Mouse (Mus musculus): Measurements from ENCODE around the gene Lrrc8d. TPM values are rescaled to one million over a fixed set of nuclear protein-coding genes. Genes with fewer than 3 reads are reported as not detected.

The Lrrc8d gene
- polyA plus RNA-seq, 1 experiment from 2014 or later: 35.7 TPM

GRCm38 (mm10) chr5:105776368-105776767 lies 76.6 kb downstream of the Lrrc8d start:
- Histone ChIP-seq H3K9ac (replicated peaks; ENCODE audit: low read depth, low read length) (no peak overlapping the region), H3K4me2 (ENCODE audit: low read depth, low read length) (no peak overlapping the region), H3K9me3 (ENCODE audit: control insufficient read depth, low read length) (no peaks in the 10 kb centered on the region), H3K27me3 (ENCODE audit: control insufficient read depth, insufficient read depth, low read length) (no peaks in the 10 kb centered on the region), H3K4me3 (ENCODE audit: low read depth, low read length) (no peak overlapping the region), H3K27ac (ENCODE audit: low read depth, low read length) (no peak overlapping the region; the same call in 1 of the 2 replicates), H3K36me3 (ENCODE audit: control insufficient read depth, insufficient read depth, low read length) (no peaks in the 10 kb centered on the region), H3K4me1 (ENCODE audit: control insufficient read depth, insufficient read depth, low read length) (0 out of 2 replicates have a peak, but pooled peaks cover 3% of the 10 kb centered on the region)
- 55% methylated on average over 5 of the region's 5 CpGs for WGBS
- no peak for ATAC-seq (ENCODE audit: low read depth)

GRCm38 (mm10) chr5:105776978-105777593 lies 77.3 kb downstream of the Lrrc8d start:
- Histone ChIP-seq H3K27me3 (ENCODE audit: control insufficient read depth, insufficient read depth, low read length) (no peaks in the 10 kb centered on the region), H3K4me2 (ENCODE audit: low read depth, low read length) (no peak overlapping the region), H3K9me3 (ENCODE audit: control insufficient read depth, low read length) (no peaks in the 10 kb centered on the region), H3K4me3 (ENCODE audit: low read depth, low read length) (no peak overlapping the region), H3K36me3 (ENCODE audit: control insufficient read depth, insufficient read depth, low read length) (no peaks in the 10 kb centered on the region), H3K27ac (ENCODE audit: low read depth, low read length) (no peak overlapping the region), H3K4me1 (ENCODE audit: control insufficient read depth, insufficient read depth, low read length) (0 out of 2 replicates have a peak, but pooled peaks cover 3% of the 10 kb centered on the region), H3K9ac (replicated peaks; ENCODE audit: low read depth, low read length) (no peak overlapping the region)
- 26% methylated on average over 12 of the region's 12 CpGs for WGBS
- ATAC-seq (ENCODE audit: low read depth): no peak

- Histone ChIP-seq H3K4me1 (ENCODE audit: control insufficient read depth, insufficient read depth, low read length) (0 out of 2 replicates have a peak, but pooled peaks cover 3% of the 10 kb centered on the region), H3K4me2 (ENCODE audit: low read depth, low read length) (no peak overlapping the region), H3K9me3 (ENCODE audit: control insufficient read depth, low read length) (no peaks in the 10 kb centered on the region), H3K4me3 (ENCODE audit: low read depth, low read length) (no peak overlapping the region), H3K27me3 (ENCODE audit: control insufficient read depth, insufficient read depth, low read length) (no peaks in the 10 kb centered on the region), H3K36me3 (ENCODE audit: control insufficient read depth, insufficient read depth, low read length) (no peaks in the 10 kb centered on the region), H3K9ac (replicated peaks; ENCODE audit: low read depth, low read length) (no peak overlapping the region), H3K27ac (ENCODE audit: low read depth, low read length) (no peak overlapping the region)
- ATAC-seq (ENCODE audit: low read depth): no peak
- 35% methylated on average over 8 of the region's 8 CpGs for WGBS
Measured at GRCm38 (mm10) chr5:105777645-105778044, 77.9 kb downstream of the Lrrc8d start.

GRCm38 (mm10) chr5:105778189-105778588 lies 78.4 kb downstream of the Lrrc8d start:
- Histone ChIP-seq H3K4me2 (ENCODE audit: low read depth, low read length) (no peak overlapping the region), H3K27me3 (ENCODE audit: control insufficient read depth, insufficient read depth, low read length) (no peaks in the 10 kb centered on the region), H3K4me3 (ENCODE audit: low read depth, low read length) (no peak overlapping the region), H3K9me3 (ENCODE audit: control insufficient read depth, low read length) (no peaks in the 10 kb centered on the region), H3K27ac (ENCODE audit: low read depth, low read length) (no peak overlapping the region), H3K36me3 (ENCODE audit: control insufficient read depth, insufficient read depth, low read length) (no peaks in the 10 kb centered on the region), H3K4me1 (ENCODE audit: control insufficient read depth, insufficient read depth, low read length) (0 out of 2 replicates have a peak, but pooled peaks cover 3% of the 10 kb centered on the region), H3K9ac (replicated peaks; ENCODE audit: low read depth, low read length) (no peak overlapping the region)
- WGBS: 75% methylated on average over 8 of the region's 8 CpGs
- no peak for ATAC-seq (ENCODE audit: low read depth)

GRCm38 (mm10) chr5:105778723-105779122 lies 79.0 kb downstream of the Lrrc8d start:
- no peak overlapping the region for H3K4me2 ChIP-seq (ENCODE audit: low read depth, low read length)
- H3K27me3 ChIP-seq (ENCODE audit: control insufficient read depth, insufficient read depth, low read length): no peaks in the 10 kb centered on the region
- 56% methylated on average over 3 of the region's 3 CpGs for WGBS
- H3K27ac ChIP-seq (ENCODE audit: low read depth, low read length): no peak overlapping the region
- no peak overlapping the region for H3K4me3 ChIP-seq (ENCODE audit: low read depth, low read length)
- H3K36me3 ChIP-seq (ENCODE audit: control insufficient read depth, insufficient read depth, low read length): no peaks in the 10 kb centered on the region
- H3K9ac ChIP-seq (replicated peaks; ENCODE audit: low read depth, low read length): no peak overlapping the region
- 0 out of 2 replicates have a peak, but pooled peaks cover 3% of the 10 kb centered on the region for H3K4me1 ChIP-seq (ENCODE audit: control insufficient read depth, insufficient read depth, low read length)
- no peak for ATAC-seq (ENCODE audit: low read depth)
- no peaks in the 10 kb centered on the region for H3K9me3 ChIP-seq (ENCODE audit: control insufficient read depth, low read length)

GRCm38 (mm10) chr5:105779331-105779730 lies 79.6 kb downstream of the Lrrc8d start:
- no peak for ATAC-seq (ENCODE audit: low read depth)

GRCm38 (mm10) chr5:105783848-105784247 lies 84.1 kb downstream of the Lrrc8d start:
- H3K36me3 ChIP-seq (ENCODE audit: control insufficient read depth, insufficient read depth, low read length): no peaks in the 10 kb centered on the region
- no peaks in the 10 kb centered on the region for H3K27me3 ChIP-seq (ENCODE audit: control insufficient read depth, insufficient read depth, low read length)
- H3K9me3 ChIP-seq (ENCODE audit: control insufficient read depth, low read length): no peaks in the 10 kb centered on the region
- no peak for ATAC-seq (ENCODE audit: low read depth)
- peaks cover 15% of the 10 kb centered on the region; the same call in 1 of the 2 replicates for H3K4me1 ChIP-seq (ENCODE audit: control insufficient read depth, insufficient read depth, low read length)
- 94% methylated on average over 13 of the region's 13 CpGs for WGBS
- no peak overlapping the region for H3K9ac ChIP-seq (replicated peaks; ENCODE audit: low read depth, low read length)
- no peak overlapping the region for H3K4me2 ChIP-seq (ENCODE audit: low read depth, low read length)
- H3K4me3 ChIP-seq (ENCODE audit: low read depth, low read length): no peak overlapping the region
- H3K27ac ChIP-seq (ENCODE audit: low read depth, low read length): no peak overlapping the region

More at GRCm38 (mm10) chr5:105779331-105779730, 79.6 kb downstream of the Lrrc8d start:
- 97% methylated on average over 5 of the region's 5 CpGs for WGBS
- H3K36me3 ChIP-seq (ENCODE audit: control insufficient read depth, insufficient read depth, low read length): no peaks in the 10 kb centered on the region
- no peak overlapping the region for H3K4me3 ChIP-seq (ENCODE audit: low read depth, low read length)
- no peak overlapping the region for H3K4me2 ChIP-seq (ENCODE audit: low read depth, low read length)
- H3K27ac ChIP-seq (ENCODE audit: low read depth, low read length): no peak overlapping the region
- H3K9ac ChIP-seq (replicated peaks; ENCODE audit: low read depth, low read length): no peak overlapping the region
- no peaks in the 10 kb centered on the region for H3K27me3 ChIP-seq (ENCODE audit: control insufficient read depth, insufficient read depth, low read length)
- no peaks in the 10 kb centered on the region for H3K9me3 ChIP-seq (ENCODE audit: control insufficient read depth, low read length)
- 0 out of 2 replicates have a peak, but pooled peaks cover 4% of the 10 kb centered on the region for H3K4me1 ChIP-seq (ENCODE audit: control insufficient read depth, insufficient read depth, low read length)

GRCm38 (mm10) chr5:105784724-105785123 lies 85.0 kb downstream of the Lrrc8d start:
- H3K4me3 ChIP-seq (ENCODE audit: low read depth, low read length): no peak overlapping the region
- no peaks in the 10 kb centered on the region for H3K36me3 ChIP-seq (ENCODE audit: control insufficient read depth, insufficient read depth, low read length)
- H3K27ac ChIP-seq (ENCODE audit: low read depth, low read length): no peak overlapping the region
- H3K4me2 ChIP-seq (ENCODE audit: low read depth, low read length): no peak overlapping the region
- WGBS: 74% methylated on average over 10 of the region's 10 CpGs
- ATAC-seq (ENCODE audit: low read depth): no peak
- no peaks in the 10 kb centered on the region for H3K27me3 ChIP-seq (ENCODE audit: control insufficient read depth, insufficient read depth, low read length)
- H3K9ac ChIP-seq (replicated peaks; ENCODE audit: low read depth, low read length): no peak overlapping the region
- H3K4me1 ChIP-seq (ENCODE audit: control insufficient read depth, insufficient read depth, low read length): peaks cover 15% of the 10 kb centered on the region; the same call in 1 of the 2 replicates
- H3K9me3 ChIP-seq (ENCODE audit: control insufficient read depth, low read length): no peaks in the 10 kb centered on the region

- H3K9me3 ChIP-seq (ENCODE audit: control insufficient read depth, low read length): no peaks in the 10 kb centered on the region
- no peak overlapping the region for H3K4me3 ChIP-seq (ENCODE audit: low read depth, low read length)
- peaks cover 23% of the 10 kb centered on the region for H3K4me1 ChIP-seq (ENCODE audit: control insufficient read depth, insufficient read depth, low read length)
- H3K27me3 ChIP-seq (ENCODE audit: control insufficient read depth, insufficient read depth, low read length): no peaks in the 10 kb centered on the region
- no peak overlapping the region for H3K9ac ChIP-seq (replicated peaks; ENCODE audit: low read depth, low read length)
- no peak overlapping the region for H3K27ac ChIP-seq (ENCODE audit: low read depth, low read length)
- no peaks in the 10 kb centered on the region for H3K36me3 ChIP-seq (ENCODE audit: control insufficient read depth, insufficient read depth, low read length)
- WGBS: 65% methylated on average over 10 of the region's 10 CpGs
- ATAC-seq (ENCODE audit: low read depth): no peak
- H3K4me2 ChIP-seq (ENCODE audit: low read depth, low read length): no peak overlapping the region
Measured at GRCm38 (mm10) chr5:105787577-105787976, 87.8 kb downstream of the Lrrc8d start.
